Mouse (Mus musculus) hindbrain, embryonic 14.5 days (tissue): Measurements from ENCODE around the gene CT030661.1. TPM values are rescaled to one million over a fixed set of nuclear protein-coding genes. Genes with fewer than 3 reads are reported as not detected.
"Not testable (repeated sequence)": the region's sequence is repeated elsewhere in the genome, so short reads cannot be mapped to it uniquely, and the experiment has no call there.

Experiments
- ATAC-seq: fragments of 200-750 bp; cut with Nextera tagmentation; 2 replicates; pipeline ENCODE4 v1.8.0; 2017; ENCODE audit warnings: moderate number of reproducible peaks, mild to moderate bottlenecking, moderate TSS enrichment, moderate library complexity; ENCODE audit not compliant: low FRiP score
- DNase-seq: peaks from one replicate; pipeline ENCODE4 v3.0.0-alpha.2; 2015; ENCODE audit warnings: low spot score
- H3K27ac ChIP-seq: fragments of 300-500 bp; sonication (generic); 2 replicates; pipeline ENCODE4 v1.5.1; 2014; ENCODE audit warnings: mild to moderate bottlenecking, moderate library complexity
- H3K27me3 ChIP-seq: fragments of 300-500 bp; sonication (generic); 2 replicates; pipeline ENCODE4 v1.6.1; 2014; ENCODE audit warnings: mild to moderate bottlenecking, low read length, mixed read lengths; ENCODE audit not compliant: control insufficient read depth, insufficient read depth
- H3K36me3 ChIP-seq: fragments of 300-500 bp; sonication (generic); replicated peaks from 2 replicates; pipeline ENCODE4 v1.6.1; 2014; ENCODE audit not compliant: control insufficient read depth, insufficient read depth
- H3K4me1 ChIP-seq: fragments of 300-500 bp; sonication (generic); replicated peaks from 2 replicates; pipeline ENCODE4 v1.6.1; 2014; ENCODE audit warnings: antibody characterized with exemption, low read length, mixed read lengths; ENCODE audit not compliant: control insufficient read depth, insufficient read depth
- H3K4me2 ChIP-seq: fragments of 300-500 bp; sonication (generic); replicated peaks from 2 replicates; pipeline ENCODE4 v1.6.1; 2014; ENCODE audit warnings: mild to moderate bottlenecking, moderate library complexity
- H3K4me3 ChIP-seq: fragments of 300-500 bp; sonication (generic); replicated peaks from 2 replicates; pipeline ENCODE4 v1.5.1; 2014; ENCODE audit warnings: mild to moderate bottlenecking, low read length
- H3K9ac ChIP-seq: fragments of 300-500 bp; sonication (generic); 2 replicates; pipeline ENCODE4 v1.6.1; 2014
- H3K9me3 ChIP-seq: fragments of 300-500 bp; sonication (generic); 2 replicates; pipeline ENCODE4 v1.6.1; 2016; ENCODE audit warnings: low read length; ENCODE audit not compliant: control insufficient read depth
- WGBS: fragments of 180-500 bp; shearing (Covaris S2); extraction: QIAGEN DNeasy Blood & Tissue Kit; methylation state at CpG from one replicate; pipeline ENCODE4 v1.1.7; 2014; 5-methylcytosine and 5-hydroxymethylcytosine counted together
- polyA plus RNA-seq: library from polyadenylated mRNA; unstranded; fragments of >200 nt; fragmentation: Nextera tagmentation; extraction: Ambion mirVana; gene quantifications from 2 replicates; pipeline ENCODE4 v1.2.1, GENCODE M21; 2014

The CT030661.1 gene
- polyA plus RNA-seq: 13.8 and 14.4 TPM in 2 replicates

DNA sequence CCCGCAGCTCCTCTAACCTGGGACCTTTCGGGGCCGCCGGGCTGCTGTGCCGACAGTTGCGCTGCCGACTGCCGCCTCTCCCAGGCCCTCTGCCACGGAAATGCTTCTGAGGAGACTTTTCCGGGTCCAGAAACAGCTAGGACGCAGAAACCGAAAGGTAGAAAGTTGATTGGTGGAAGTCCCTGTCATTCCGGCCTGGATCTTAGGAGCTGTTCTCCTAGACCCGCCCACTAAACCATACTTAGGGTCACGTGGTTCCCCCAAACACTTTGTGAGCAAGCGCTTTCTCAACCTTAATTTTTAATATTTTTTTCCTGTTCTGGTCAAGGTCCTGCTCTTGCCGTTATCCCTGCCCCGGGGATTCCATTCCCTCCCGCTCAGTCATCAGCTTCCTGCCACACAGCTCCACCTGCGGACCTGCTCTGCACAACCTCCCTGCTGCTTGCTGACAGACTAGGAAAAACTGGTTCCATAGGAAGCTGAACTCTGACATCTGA lies at the start of gene CT030661.1:
CT030661.1 (minus strand) TSS at position 108 of the 497 bp plus-strand sequence.
- peak within 1 kb of the TSS; percentile 58 for H3K4me3 ChIP-seq
- H3K27ac ChIP-seq: peak within 1 kb of the TSS; percentile 70
- peak within 1 kb of the TSS; percentile 61 for H3K4me2 ChIP-seq
- not testable (repeated sequence) for H3K36me3 ChIP-seq, H3K9me3 ChIP-seq, H3K4me1 ChIP-seq, H3K27me3 ChIP-seq
- peak; percentile 99 for ATAC-seq
- DNase-seq: peak; percentile 99
- peak within 1 kb of the TSS; percentile 74 for H3K9ac ChIP-seq
- WGBS: under 1% methylated on average over 20 of the region's 20 CpGs

DNA sequence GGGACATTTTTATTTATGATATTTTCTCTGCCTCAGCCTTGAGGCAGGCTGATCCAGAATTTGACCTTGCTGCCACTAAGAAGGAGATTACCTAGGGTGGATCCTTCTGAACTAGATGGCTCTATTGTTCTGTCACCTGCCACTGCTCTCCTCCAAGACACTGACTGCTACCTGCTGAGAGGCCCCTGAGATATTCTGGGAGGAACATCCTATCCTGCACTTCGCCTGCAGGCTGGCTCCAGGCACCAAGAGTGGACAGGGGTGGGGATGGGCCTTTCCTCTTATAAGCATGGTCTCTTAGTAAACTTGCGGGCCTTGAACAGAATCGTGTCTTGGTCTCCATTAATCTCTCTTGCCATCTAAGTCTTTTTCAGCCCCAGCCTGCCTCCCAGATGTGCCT lies 49.3 kb upstream of the CT030661.1 start:
- no peak for ATAC-seq
- Histone ChIP-seq H3K27ac (no peak overlapping the region), H3K4me1 (peaks cover 16% of the 10 kb centered on the region), H3K9ac (no peak overlapping the region), H3K9me3 (peaks cover 29% of the 10 kb centered on the region), H3K36me3 (peaks cover 13% of the 10 kb centered on the region; the same call in 1 of the 2 replicates), H3K4me2 (no peak overlapping the region), H3K27me3 (no peaks in the 10 kb centered on the region), H3K4me3 (no peak overlapping the region)
- DNase-seq: no peak
- WGBS: 95% methylated on average over 3 of the region's 3 CpGs

DNA sequence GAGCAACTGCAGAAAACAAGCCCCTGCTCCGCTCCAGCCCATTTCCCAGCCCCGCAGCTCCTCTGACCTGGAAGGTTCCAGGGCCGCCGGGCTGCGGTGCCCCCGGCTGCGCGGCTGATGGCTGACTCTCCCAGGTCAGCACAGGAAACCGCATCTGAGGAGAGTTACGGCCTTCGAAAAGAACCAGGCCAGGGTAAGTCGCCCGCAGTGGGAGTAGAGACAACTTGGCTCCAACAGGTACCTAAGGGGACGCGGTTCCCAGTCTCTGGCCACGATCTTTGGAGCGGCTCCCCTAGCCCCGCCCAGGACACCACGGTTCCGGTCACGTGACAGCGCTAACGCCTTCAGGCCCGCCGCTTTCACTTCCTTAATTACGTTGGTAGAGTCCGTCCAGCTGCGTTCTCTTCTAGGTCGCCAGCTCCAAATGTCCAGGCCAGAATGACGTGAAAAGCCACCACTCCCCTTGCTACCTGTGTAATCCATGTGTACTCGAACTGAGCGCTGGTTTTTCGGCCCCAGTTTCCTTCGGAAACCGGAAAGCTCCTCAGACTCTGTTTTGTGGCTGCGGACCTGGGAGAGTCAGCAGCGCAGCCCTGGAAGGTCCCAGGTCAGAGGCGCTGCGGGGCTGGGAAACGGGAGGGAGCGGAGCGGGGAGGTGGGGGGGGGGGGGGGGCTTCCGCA lies 46.6 kb upstream of the CT030661.1 start, which contains the start of the genes Zfp944 and Zfp758:
Zfp944 (minus strand) TSS at position 300 of the 681 bp plus-strand sequence.
Zfp758 (plus strand) TSS at position 353 of the 681 bp plus-strand sequence.
- not testable (repeated sequence) for H3K9me3 ChIP-seq, H3K27me3 ChIP-seq
- peak within 1 kb of the TSS; percentile 68; the same call in 1 of the 2 replicates for H3K27ac ChIP-seq
- peak within 1 kb of the TSS; percentile 51 for H3K4me3 ChIP-seq
- H3K4me2 ChIP-seq: peak within 1 kb of the TSS; percentile 71
- peaks cover 16% of the 10 kb centered on the region for H3K4me1 ChIP-seq
- ATAC-seq (peak; percentile 98), DNase-seq (peak; percentile 52)
- peaks cover 16% of the 10 kb centered on the region for H3K36me3 ChIP-seq
- H3K9ac ChIP-seq: peak within 1 kb of the TSS; percentile 76
- under 1% methylated on average over 28 of the region's 43 CpGs for WGBS

DNA sequence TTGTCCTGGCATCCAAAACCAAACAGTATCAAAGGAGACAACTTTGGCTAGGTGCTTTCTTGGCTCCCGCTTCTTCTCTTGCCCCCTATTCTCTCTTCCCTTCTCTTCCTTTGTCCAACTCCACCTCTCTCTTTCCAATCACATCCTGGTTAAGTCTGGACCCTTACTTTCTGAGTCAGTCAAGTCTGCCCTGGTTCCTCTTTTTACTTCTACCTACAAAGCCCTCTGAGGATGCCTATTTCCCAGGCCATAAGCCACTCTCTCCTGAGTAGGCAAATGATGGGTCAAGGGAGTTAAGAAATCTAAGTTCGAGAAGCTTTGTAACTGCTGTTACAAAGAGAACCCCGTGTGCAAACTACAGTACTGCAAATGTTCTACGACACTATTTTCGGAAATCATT lies 45.9 kb upstream of the CT030661.1 start:
- Histone ChIP-seq H3K36me3 (peaks cover 19% of the 10 kb centered on the region), H3K9me3 (peaks cover 5% of the 10 kb centered on the region; the same call in 1 of the 2 replicates), H3K4me1 (peaks cover 16% of the 10 kb centered on the region), H3K9ac (peak overlapping the region; percentile 64), H3K4me2 (peak overlapping the region; percentile 71), H3K27me3 (no peaks in the 10 kb centered on the region), H3K4me3 (peak overlapping the region; percentile 51), H3K27ac (0 out of 2 replicates have a peak overlapping the region, but pooled peaks have one; percentile 43)
- ATAC-seq (no peak), DNase-seq (no peak)
- WGBS: 31% methylated on average over 5 of the region's 5 CpGs

DNA sequence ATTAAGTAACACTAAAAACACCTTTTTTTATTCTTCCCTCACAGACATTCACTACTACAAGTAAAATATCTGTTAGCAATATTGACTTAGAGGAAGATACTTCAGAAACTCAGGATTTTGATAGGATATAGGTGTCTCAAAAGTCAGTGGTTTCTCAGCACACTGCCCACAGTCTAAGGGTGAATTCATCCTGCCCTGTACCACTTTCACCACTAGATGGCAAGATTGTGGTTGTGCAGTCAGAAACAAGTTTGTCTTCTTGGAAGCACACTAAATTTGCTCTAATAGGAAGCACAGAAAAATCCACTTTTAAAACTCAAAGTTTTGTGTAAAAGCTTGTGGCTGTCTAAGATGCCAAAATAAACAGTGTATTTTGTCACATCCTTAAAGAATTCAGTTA lies 38.2 kb upstream of the CT030661.1 start:
- peak; percentile 63 for DNase-seq
- Histone ChIP-seq H3K36me3 (peaks cover 53% of the 10 kb centered on the region), H3K27ac (no peak overlapping the region), H3K9ac (no peak overlapping the region), H3K4me3 (no peak overlapping the region), H3K27me3 (no peaks in the 10 kb centered on the region), H3K9me3 (no peaks in the 10 kb centered on the region), H3K4me1 (no peaks in the 10 kb centered on the region), H3K4me2 (no peak overlapping the region)
- no peak for ATAC-seq

GRCm38 (mm10) chr17:22315247-22315646 lies 610 bp upstream of the CT030661.1 start:
- H3K4me1 ChIP-seq, DNase-seq, H3K36me3 ChIP-seq, H3K9me3 ChIP-seq, H3K27me3 ChIP-seq: not testable (repeated sequence)
- H3K4me3 ChIP-seq: peak overlapping the region; percentile 58
- 0 out of 2 replicates have a peak, but pooled peaks have one; percentile 6 for ATAC-seq
- WGBS: 15% methylated on average over 2 of the region's 2 CpGs
- peak overlapping the region; percentile 61 for H3K4me2 ChIP-seq
- 0 out of 2 replicates have a peak overlapping the region, but pooled peaks have one; percentile 9 for H3K27ac ChIP-seq
- H3K9ac ChIP-seq: peak overlapping the region; percentile 74

GRCm38 (mm10) chr17:22314219-22314618 lies 418 bp downstream of the CT030661.1 start:
- Histone ChIP-seq H3K9ac (peak overlapping the region; percentile 74), H3K4me2 (peak overlapping the region; percentile 61), H3K27ac (peak overlapping the region; percentile 70), H3K4me3 (peak overlapping the region; percentile 58)
- H3K9me3 ChIP-seq, H3K36me3 ChIP-seq, H3K27me3 ChIP-seq, H3K4me1 ChIP-seq: not testable (repeated sequence)
- 0% methylated on average over 3 of the region's 3 CpGs for WGBS
- ATAC-seq (peak; percentile 67), DNase-seq (peak; percentile 5)

Other genes with a start within 250 kb of the CT030661.1 start
- 1.6 and 2.1 TPM in 2 replicates for gene Zfp947, start 148.6 kb downstream of the CT030661.1 start, polyA plus RNA-seq
- gene Zfp994, start 89.2 kb downstream of the CT030661.1 start, polyA plus RNA-seq: 4.6 and 4.9 TPM in 2 replicates
- 14.5 and 15.1 TPM in 2 replicates for gene Zfp944, start 46.6 kb upstream of the CT030661.1 start, polyA plus RNA-seq
- 8.8 and 9.1 TPM in 2 replicates for gene Zfp758, start 46.6 kb upstream of the CT030661.1 start, polyA plus RNA-seq
- 39.0 and 43.4 TPM in 2 replicates for gene Zfp946, start 109.4 kb upstream of the CT030661.1 start, polyA plus RNA-seq